Mouse (Mus musculus): Measurements from ENCODE around the gene Il1rl2. TPM values are rescaled to one million over a fixed set of nuclear protein-coding genes. Genes with fewer than 3 reads are reported as not detected.

Gene Il1rl2
- total and polyA plus RNA-seq, 2 experiments from 2014 or later = 2.3 to 9.4 TPM

DNA sequence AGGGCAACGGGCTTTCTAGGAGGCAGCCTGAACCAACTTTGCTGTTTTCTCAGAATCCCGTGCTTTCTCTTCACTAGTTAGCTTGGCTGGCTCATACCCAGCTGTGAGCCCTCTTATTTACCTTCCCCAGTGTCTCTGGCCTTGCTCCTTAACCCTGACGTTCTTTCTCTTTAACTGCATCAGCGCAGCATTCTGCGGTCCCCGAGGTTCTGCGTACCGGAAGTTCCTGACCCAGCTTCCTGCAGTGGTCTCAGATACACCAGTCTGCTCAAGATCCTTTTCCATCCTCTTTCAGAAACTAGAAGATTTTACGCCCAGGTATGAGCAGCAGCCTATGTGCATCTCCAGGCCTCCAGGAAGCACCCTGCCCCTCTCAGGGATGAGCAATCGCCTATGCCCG, 56.6 kb downstream of the Il1rl2 start:
- DNase-seq (ENCODE audit: low spot score) = no peak
- H3K27ac ChIP-seq (ENCODE audit: low read depth) = no peak overlapping the region
- 72% methylated on average over 11 of the region's 11 CpGs for WGBS
- H3K9ac ChIP-seq (replicated peaks; ENCODE audit: low read depth, low read length) = no peak overlapping the region
- no peaks in the 10 kb centered on the region for H3K36me3 ChIP-seq (replicated peaks; ENCODE audit: control insufficient read depth, insufficient read depth, low read length)
- no peak for TF ChIP-seq EP300 (IDR thresholded peaks at IDR 0.05; ENCODE audit: low read depth)
- TF ChIP-seq CTCF (IDR thresholded peaks at IDR 0.05; ENCODE audit: low read depth) = no peak
- H3K27me3 ChIP-seq (ENCODE audit: control insufficient read depth, insufficient read depth, low read length) = no peaks in the 10 kb centered on the region
- ATAC-seq (ENCODE audit: insufficient read depth, low read depth) = no peak
- H3K4me2 ChIP-seq (ENCODE audit: low read depth, low read length) = no peak overlapping the region
- H3K9me3 ChIP-seq (replicated peaks; ENCODE audit: control insufficient read depth, low read length) = no peaks in the 10 kb centered on the region
- no peaks in the 10 kb centered on the region for H3K4me1 ChIP-seq (ENCODE audit: control insufficient read depth, insufficient read depth)
- H3K4me3 ChIP-seq (ENCODE audit: low read depth, low read length) = no peak overlapping the region

DNA sequence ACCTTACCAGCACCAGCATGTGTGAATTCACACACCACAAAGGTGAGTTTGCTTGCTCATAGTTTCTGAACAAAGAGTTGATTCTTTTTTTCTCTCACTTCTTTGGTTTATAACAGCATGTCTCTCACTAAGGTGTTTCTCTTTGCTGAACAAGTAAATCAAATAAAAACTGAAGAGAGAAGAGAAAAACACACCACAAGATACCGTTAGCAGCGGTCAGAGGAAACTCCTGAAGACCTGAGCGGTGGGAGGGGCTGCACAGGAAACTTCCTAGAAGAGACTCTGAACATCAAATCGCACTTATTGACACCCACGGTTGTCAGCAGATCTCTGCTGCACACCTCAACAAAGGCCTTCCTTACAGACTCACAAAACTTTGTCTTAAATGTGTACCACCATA, 58.4 kb downstream of the Il1rl2 start:
- TF ChIP-seq EP300 (IDR thresholded peaks at IDR 0.05; ENCODE audit: low read depth) (no peak), CTCF (IDR thresholded peaks at IDR 0.05; ENCODE audit: low read depth) (no peak)

DNA sequence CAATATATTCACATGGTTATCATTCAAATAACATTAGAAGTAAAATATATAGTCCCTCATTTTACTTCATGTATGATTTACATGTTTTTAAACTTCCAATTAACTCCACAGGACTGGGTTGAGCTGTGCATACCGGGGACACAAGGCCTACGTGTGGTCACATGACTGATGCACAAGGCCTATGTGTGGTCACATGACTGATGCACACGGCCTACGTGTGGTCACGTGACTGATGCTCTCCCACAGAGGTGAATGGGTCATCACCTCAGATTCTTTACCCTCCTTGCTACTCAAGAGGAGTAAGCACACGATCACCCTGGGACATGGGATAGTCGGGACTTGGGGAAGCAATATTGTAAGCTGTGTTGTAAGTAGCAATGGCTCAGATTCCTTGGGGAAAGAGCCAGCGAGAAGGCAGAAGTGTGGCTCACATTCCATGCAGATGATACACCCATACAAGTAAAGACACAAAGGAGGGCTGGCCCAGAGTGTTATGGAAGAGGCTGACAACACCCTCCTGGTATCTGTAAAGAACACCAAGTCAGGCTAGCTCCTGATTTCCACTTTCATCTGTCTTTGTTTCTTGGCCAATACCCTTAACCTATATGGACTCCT, 60.6 kb downstream of the Il1rl2 start:
- DNase-seq (ENCODE audit: low spot score) (no peak), ATAC-seq (ENCODE audit: insufficient read depth, low read depth) (no peak)
- Histone ChIP-seq H3K4me1 (ENCODE audit: control insufficient read depth, insufficient read depth) (no peaks in the 10 kb centered on the region), H3K4me2 (ENCODE audit: low read depth, low read length) (no peak overlapping the region), H3K9me3 (replicated peaks; ENCODE audit: control insufficient read depth, low read length) (peaks cover 5% of the 10 kb centered on the region; the same call in 1 of the 2 replicates), H3K36me3 (replicated peaks; ENCODE audit: control insufficient read depth, insufficient read depth, low read length) (no peaks in the 10 kb centered on the region), H3K27ac (ENCODE audit: low read depth) (no peak overlapping the region), H3K27me3 (ENCODE audit: control insufficient read depth, insufficient read depth, low read length) (no peaks in the 10 kb centered on the region), H3K9ac (replicated peaks; ENCODE audit: low read depth, low read length) (no peak overlapping the region), H3K4me3 (ENCODE audit: low read depth, low read length) (no peak overlapping the region)
- no peak for TF ChIP-seq EP300 (IDR thresholded peaks at IDR 0.05; ENCODE audit: low read depth)
- 86% methylated on average over 8 of the region's 8 CpGs for WGBS

More for the DNA sequence above, 58.4 kb downstream of the Il1rl2 start:
- 84% methylated on average over 5 of the region's 5 CpGs for WGBS
- no peak for ATAC-seq (ENCODE audit: insufficient read depth, low read depth)
- H3K9me3 ChIP-seq (replicated peaks; ENCODE audit: control insufficient read depth, low read length) = peaks cover 1% of the 10 kb centered on the region; the same call in 1 of the 2 replicates
- no peaks in the 10 kb centered on the region for H3K27me3 ChIP-seq (ENCODE audit: control insufficient read depth, insufficient read depth, low read length)
- no peak for DNase-seq (ENCODE audit: low spot score)
- H3K36me3 ChIP-seq (replicated peaks; ENCODE audit: control insufficient read depth, insufficient read depth, low read length) = no peaks in the 10 kb centered on the region
- no peaks in the 10 kb centered on the region for H3K4me1 ChIP-seq (ENCODE audit: control insufficient read depth, insufficient read depth)
- no peak overlapping the region for H3K27ac ChIP-seq (ENCODE audit: low read depth)
- no peak overlapping the region for H3K9ac ChIP-seq (replicated peaks; ENCODE audit: low read depth, low read length)
- H3K4me2 ChIP-seq (ENCODE audit: low read depth, low read length) = no peak overlapping the region
- no peak overlapping the region for H3K4me3 ChIP-seq (ENCODE audit: low read depth, low read length)

DNA sequence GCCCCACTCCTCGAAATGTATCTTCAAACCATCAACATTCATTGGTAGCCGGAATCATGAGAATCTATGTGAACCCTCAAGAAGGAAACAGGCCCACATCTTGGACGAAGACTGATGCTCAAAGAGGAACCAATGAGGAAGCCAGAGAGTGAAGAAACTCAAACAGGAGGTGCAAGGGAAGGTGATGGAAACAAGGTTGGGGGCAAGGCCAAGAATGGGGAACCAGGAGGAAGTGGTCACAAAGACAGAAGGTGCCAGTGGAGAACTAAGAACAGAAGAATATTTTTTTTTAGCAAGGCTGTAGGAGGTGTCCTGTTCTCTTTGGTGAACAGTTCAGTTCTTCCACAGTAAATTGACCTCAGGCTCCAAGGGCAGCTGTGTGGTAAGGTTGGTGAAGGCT, 67.0 kb downstream of the Il1rl2 start:
- Histone ChIP-seq H3K27ac (ENCODE audit: low read depth) (no peak overlapping the region), H3K9me3 (replicated peaks; ENCODE audit: control insufficient read depth, low read length) (peaks cover 5% of the 10 kb centered on the region; the same call in 1 of the 2 replicates), H3K36me3 (replicated peaks; ENCODE audit: control insufficient read depth, insufficient read depth, low read length) (no peaks in the 10 kb centered on the region), H3K9ac (replicated peaks; ENCODE audit: low read depth, low read length) (no peak overlapping the region), H3K4me2 (ENCODE audit: low read depth, low read length) (no peak overlapping the region), H3K4me1 (ENCODE audit: control insufficient read depth, insufficient read depth) (no peaks in the 10 kb centered on the region), H3K27me3 (ENCODE audit: control insufficient read depth, insufficient read depth, low read length) (no peaks in the 10 kb centered on the region), H3K4me3 (ENCODE audit: low read depth, low read length) (no peak overlapping the region)
- 83% methylated on average over 3 of the region's 3 CpGs for WGBS
- DNase-seq (ENCODE audit: low spot score) = no peak
- no peak for TF ChIP-seq EP300 (IDR thresholded peaks at IDR 0.05; ENCODE audit: low read depth)
- no peak for TF ChIP-seq CTCF (IDR thresholded peaks at IDR 0.05; ENCODE audit: low read depth)
- ATAC-seq (ENCODE audit: insufficient read depth, low read depth) = no peak

DNA sequence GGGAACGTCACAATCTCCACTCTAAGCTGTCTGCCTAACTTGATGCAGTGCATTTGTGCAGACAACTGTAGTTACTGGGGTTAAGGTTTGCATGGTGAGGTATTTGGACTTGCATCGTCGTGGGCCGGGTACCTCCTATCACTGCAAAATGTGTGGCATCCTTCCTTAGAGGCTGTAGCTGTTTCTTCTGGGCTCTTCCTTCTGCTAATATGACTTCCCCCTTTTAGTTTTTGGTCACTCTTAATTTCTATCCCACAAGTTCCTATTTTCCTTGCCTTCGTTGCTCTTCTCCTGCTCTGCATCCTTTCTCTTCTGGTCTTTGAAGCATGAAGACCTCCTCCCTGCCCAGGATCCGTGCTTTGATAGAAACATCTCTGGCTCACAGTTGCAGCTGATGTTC, 68.1 kb downstream of the Il1rl2 start:
- WGBS = 75% methylated on average over 6 of the region's 6 CpGs
- no peaks in the 10 kb centered on the region for H3K4me1 ChIP-seq (ENCODE audit: control insufficient read depth, insufficient read depth)
- TF ChIP-seq CTCF (IDR thresholded peaks at IDR 0.05; ENCODE audit: low read depth) = no peak
- TF ChIP-seq EP300 (IDR thresholded peaks at IDR 0.05; ENCODE audit: low read depth) = no peak
- no peaks in the 10 kb centered on the region for H3K36me3 ChIP-seq (replicated peaks; ENCODE audit: control insufficient read depth, insufficient read depth, low read length)
- no peaks in the 10 kb centered on the region for H3K27me3 ChIP-seq (ENCODE audit: control insufficient read depth, insufficient read depth, low read length)
- no peak overlapping the region for H3K27ac ChIP-seq (ENCODE audit: low read depth)
- no peak overlapping the region for H3K4me3 ChIP-seq (ENCODE audit: low read depth, low read length)
- no peak for DNase-seq (ENCODE audit: low spot score)
- H3K9me3 ChIP-seq (replicated peaks; ENCODE audit: control insufficient read depth, low read length) = peaks cover 5% of the 10 kb centered on the region; the same call in 1 of the 2 replicates
- no peak overlapping the region for H3K4me2 ChIP-seq (ENCODE audit: low read depth, low read length)
- ATAC-seq (ENCODE audit: insufficient read depth, low read depth) = no peak
- no peak overlapping the region for H3K9ac ChIP-seq (replicated peaks; ENCODE audit: low read depth, low read length)

DNA sequence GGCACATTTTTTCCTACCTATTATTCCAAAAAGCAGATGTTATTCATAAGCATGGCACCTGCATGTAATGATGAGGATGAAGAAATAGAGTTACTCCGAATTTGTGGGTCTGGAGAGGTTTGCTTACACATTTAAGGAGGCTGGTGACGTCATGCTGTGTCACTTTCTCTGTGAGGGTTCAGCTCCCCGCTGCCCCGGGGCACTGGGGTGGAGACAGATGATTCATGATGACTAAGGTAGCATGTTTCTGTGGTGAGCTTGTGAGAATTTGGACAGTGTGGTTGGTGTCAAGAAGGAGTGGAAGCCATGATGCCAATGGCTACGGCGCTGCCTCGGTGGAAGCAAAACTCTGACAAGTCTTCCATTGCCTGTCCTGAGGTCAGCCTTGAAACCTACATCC, 68.8 kb downstream of the Il1rl2 start:
- ATAC-seq (ENCODE audit: insufficient read depth, low read depth) (no peak), DNase-seq (ENCODE audit: low spot score) (no peak)
- TF ChIP-seq CTCF (IDR thresholded peaks at IDR 0.05; ENCODE audit: low read depth) = no peak
- TF ChIP-seq EP300 (IDR thresholded peaks at IDR 0.05; ENCODE audit: low read depth) = no peak
- Histone ChIP-seq H3K36me3 (replicated peaks; ENCODE audit: control insufficient read depth, insufficient read depth, low read length) (no peaks in the 10 kb centered on the region), H3K27me3 (ENCODE audit: control insufficient read depth, insufficient read depth, low read length) (no peaks in the 10 kb centered on the region), H3K4me1 (ENCODE audit: control insufficient read depth, insufficient read depth) (no peaks in the 10 kb centered on the region), H3K9me3 (replicated peaks; ENCODE audit: control insufficient read depth, low read length) (peaks cover under 1% of the 10 kb centered on the region; the same call in 1 of the 2 replicates), H3K9ac (replicated peaks; ENCODE audit: low read depth, low read length) (no peak overlapping the region), H3K27ac (ENCODE audit: low read depth) (no peak overlapping the region), H3K4me2 (ENCODE audit: low read depth, low read length) (no peak overlapping the region), H3K4me3 (ENCODE audit: low read depth, low read length) (no peak overlapping the region)
- 83% methylated on average over 7 of the region's 7 CpGs for WGBS

Measured in heart, postnatal 0 days (tissue).